Mouse (Mus musculus): ENCODE measurements at regions not wholly inside any gene's neighbourhood (a gene's known extent, or its start where the extent isn't known, plus 50 kb on each side); places are given as distances from the start of the nearest gene placed in this dataset.
A peak's percentile ranks its signal among the peaks of the same experiment; 100 is the strongest.

DNA sequence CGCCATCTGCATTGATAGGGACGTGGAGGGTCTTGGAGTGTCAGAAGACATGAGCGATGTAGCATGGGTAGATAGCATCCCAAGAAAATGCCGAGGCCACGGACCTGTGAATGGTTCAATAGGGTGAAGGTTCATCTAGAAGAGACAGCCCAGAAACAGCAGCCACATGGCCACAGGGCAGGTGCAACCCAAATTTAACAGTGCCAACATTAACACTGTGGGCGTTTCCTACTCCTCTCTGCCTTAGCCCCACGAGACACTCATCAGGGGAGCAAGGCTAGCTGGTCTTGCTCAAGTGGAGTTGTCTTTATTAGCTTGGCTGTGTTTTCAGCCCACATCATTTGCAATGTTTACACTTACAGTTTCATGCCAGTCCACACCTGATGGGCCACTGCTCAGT is 310.7 kb downstream of the Plpp3 start:
- no peak for TF ChIP-seq CTCF (conservative IDR thresholded peaks at IDR 0.05)
- H3K4me3 ChIP-seq, result no peak overlapping the region
- H3K27ac ChIP-seq, result no peak overlapping the region
- DNase-seq (ENCODE audit: low spot score in 2 of 2), result no peak

GRCm38 (mm10) chr4:105469300-105469821 is 312.2 kb downstream of the Plpp3 start:
- DNase-seq (ENCODE audit: low spot score in 2 of 2), result no peak
- Histone ChIP-seq H3K4me3 (no peak overlapping the region), H3K27ac (no peak overlapping the region)
- no peak for TF ChIP-seq CTCF (conservative IDR thresholded peaks at IDR 0.05)

DNA sequence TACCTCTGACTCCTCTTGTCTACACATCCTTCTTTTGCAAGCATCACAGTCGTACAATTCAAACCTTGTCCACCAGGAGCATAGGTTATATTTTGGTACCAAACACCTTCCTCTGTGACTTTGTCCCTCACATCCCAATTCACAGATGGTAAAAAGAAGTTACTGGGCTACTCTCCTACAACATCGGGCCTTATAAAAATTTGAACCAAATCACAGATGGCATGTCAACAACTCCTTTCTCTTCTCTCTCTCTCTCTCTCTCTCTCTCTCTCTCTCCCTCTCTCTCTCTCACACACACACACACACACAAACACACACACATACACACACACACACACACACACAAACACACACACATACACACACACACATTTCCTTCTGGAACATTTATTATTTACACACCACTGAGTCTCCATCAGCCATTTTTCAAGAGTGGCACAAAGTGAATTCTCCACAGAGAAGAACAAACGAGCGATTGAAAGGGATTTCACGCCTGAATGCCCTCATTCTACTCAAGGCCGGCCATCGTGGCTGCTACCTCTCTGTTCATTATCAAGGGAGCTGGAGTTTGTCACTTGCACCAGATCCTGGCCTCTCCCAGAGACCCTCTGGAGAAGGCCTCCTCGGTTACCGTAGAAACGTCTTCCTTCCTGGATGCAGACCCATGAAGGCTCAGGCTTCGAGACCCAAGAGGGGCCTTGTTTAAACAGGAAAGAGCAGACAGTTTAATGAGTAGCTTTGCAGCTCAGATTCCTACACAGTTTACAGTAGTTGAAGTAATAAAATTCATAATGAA is 314.7 kb upstream of the Gm12728 start:
- peak; percentile 27 for TF ChIP-seq CTCF (conservative IDR thresholded peaks at IDR 0.05)
- Histone ChIP-seq H3K4me3 (no peak overlapping the region), H3K27ac (peak overlapping the region; percentile 39)
- peak; percentile 20 to 67 for DNase-seq (ENCODE audit: low spot score in 2 of 2)

DNA sequence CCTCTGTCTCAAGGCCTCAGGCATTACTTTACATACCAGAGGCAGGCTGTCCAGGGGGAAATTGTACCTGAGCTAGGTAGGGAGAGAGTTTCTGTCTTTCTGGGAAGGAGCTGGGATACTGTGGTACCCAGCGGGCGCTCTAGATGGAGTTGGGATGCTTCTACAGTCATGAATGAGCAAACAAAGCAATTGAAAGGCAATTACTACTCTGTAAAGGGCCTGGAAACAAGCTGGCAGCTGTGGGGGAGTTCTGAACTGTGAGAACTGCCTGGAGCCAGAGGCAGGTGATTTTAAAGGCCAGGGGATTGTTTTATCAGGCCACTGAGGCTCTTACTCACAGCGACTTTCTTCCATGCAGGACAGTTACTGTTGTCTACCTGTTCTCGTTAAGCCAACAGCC is 313.3 kb upstream of the Gm12728 start:
- peak overlapping the region; percentile 21; the same call in 1 of the 2 replicates for H3K27ac ChIP-seq
- no peak overlapping the region for H3K4me3 ChIP-seq
- no peak for DNase-seq (ENCODE audit: low spot score in 2 of 2)
- no peak for TF ChIP-seq CTCF (conservative IDR thresholded peaks at IDR 0.05)

- no peak overlapping the region for H3K4me3 ChIP-seq
- DNase-seq (ENCODE audit: low spot score in 2 of 2), result no peak
- H3K27ac ChIP-seq, result no peak overlapping the region
- no peak for TF ChIP-seq CTCF (conservative IDR thresholded peaks at IDR 0.05)
Measured at GRCm38 (mm10) chr4:105486376-105486775, 303.3 kb upstream of the Gm12728 start.

DNA sequence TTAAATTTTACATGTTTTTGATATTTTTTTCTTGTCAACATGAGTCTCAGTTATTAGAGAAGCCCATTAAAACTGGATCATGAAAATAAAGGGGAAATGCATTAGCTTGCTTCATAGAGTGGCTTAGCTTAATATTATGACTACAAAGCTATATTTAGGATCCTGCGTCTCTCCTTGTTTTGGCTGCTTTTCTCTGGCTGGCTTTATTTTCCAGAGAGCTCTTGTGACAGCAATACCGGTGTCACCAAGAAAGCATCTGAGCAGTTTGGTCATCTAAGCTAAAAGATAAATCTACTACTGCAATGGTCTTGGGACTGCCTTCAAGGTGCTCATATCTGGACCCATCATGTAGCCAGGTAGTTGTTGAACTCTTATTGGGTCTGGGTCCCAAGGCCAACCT is 293.5 kb upstream of the Gm12728 start:
- no peak overlapping the region for H3K4me3 ChIP-seq
- no peak overlapping the region for H3K27ac ChIP-seq
- TF ChIP-seq CTCF (conservative IDR thresholded peaks at IDR 0.05), result no peak
- no peak for DNase-seq (ENCODE audit: low spot score in 2 of 2)

- TF ChIP-seq CTCF (conservative IDR thresholded peaks at IDR 0.05), result no peak
- no peak for DNase-seq (ENCODE audit: low spot score in 2 of 2)
- H3K4me3 ChIP-seq, result no peak overlapping the region
- no peak overlapping the region for H3K27ac ChIP-seq
Measured at GRCm38 (mm10) chr4:105506190-105506589, 283.5 kb upstream of the Gm12728 start.

GRCm38 (mm10) chr4:105507221-105507620 is 282.4 kb upstream of the Gm12728 start:
- TF ChIP-seq CTCF (conservative IDR thresholded peaks at IDR 0.05), result no peak
- DNase-seq (ENCODE audit: low spot score in 2 of 2), result no peak
- Histone ChIP-seq H3K4me3 (no peak overlapping the region), H3K27ac (no peak overlapping the region)

- DNase-seq (ENCODE audit: low spot score in 2 of 2), result no peak
- Histone ChIP-seq H3K27ac (no peak overlapping the region), H3K4me3 (no peak overlapping the region)
- no peak for TF ChIP-seq CTCF (conservative IDR thresholded peaks at IDR 0.05)
Measured at GRCm38 (mm10) chr4:105509091-105509490, 280.6 kb upstream of the Gm12728 start.

GRCm38 (mm10) chr4:105510406-105510805 is 279.3 kb upstream of the Gm12728 start:
- no peak overlapping the region for H3K4me3 ChIP-seq
- DNase-seq (ENCODE audit: low spot score in 2 of 2), result no peak
- TF ChIP-seq CTCF (conservative IDR thresholded peaks at IDR 0.05), result no peak
- no peak overlapping the region for H3K27ac ChIP-seq

GRCm38 (mm10) chr4:105525135-105525534 is 264.5 kb upstream of the Gm12728 start:
- Histone ChIP-seq H3K4me3 (no peak overlapping the region), H3K27ac (no peak overlapping the region)
- TF ChIP-seq CTCF (conservative IDR thresholded peaks at IDR 0.05), result no peak
- no peak for DNase-seq (ENCODE audit: low spot score in 2 of 2)

GRCm38 (mm10) chr4:105526755-105527154 is 262.9 kb upstream of the Gm12728 start:
- no peak overlapping the region for H3K27ac ChIP-seq
- DNase-seq (ENCODE audit: low spot score in 2 of 2), result no peak
- H3K4me3 ChIP-seq, result no peak overlapping the region
- TF ChIP-seq CTCF (conservative IDR thresholded peaks at IDR 0.05), result no peak

DNA sequence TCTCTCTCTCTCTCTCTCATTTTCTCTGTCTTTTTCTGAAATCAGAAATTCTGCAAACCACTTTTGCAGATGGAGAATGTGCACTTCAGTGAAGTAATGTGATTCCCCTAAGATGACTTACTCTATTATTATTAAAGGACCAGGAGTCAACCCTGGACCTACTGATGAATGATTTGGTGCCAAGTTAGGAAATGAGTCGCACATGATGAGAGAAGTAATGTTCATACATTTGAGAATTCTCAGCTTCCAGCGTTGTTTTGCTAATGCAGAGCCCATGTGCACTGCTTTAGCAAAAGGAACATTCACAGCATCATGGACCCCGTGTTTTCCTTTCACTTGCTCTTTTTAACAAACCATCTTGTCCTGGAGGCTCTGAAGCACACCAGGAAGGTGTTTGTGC is 262.4 kb upstream of the Gm12728 start:
- Histone ChIP-seq H3K4me3 (no peak overlapping the region), H3K27ac (no peak overlapping the region)
- TF ChIP-seq CTCF (conservative IDR thresholded peaks at IDR 0.05), result no peak

More for the DNA sequence above, 262.4 kb upstream of the Gm12728 start:
- no peak for DNase-seq (ENCODE audit: low spot score in 2 of 2)

Data from layer of hippocampus, adult 2 months (tissue).